Mouse (Mus musculus) hindlimb bud, embryonic 11.5 days (tissue): ENCODE results near the gene Smad5.

Source experiments
- DNase-seq: peaks from one replicate; pipeline ENCODE4 v3.0.0-alpha.2; 2012; ENCODE audit warnings: low read depth, low spot score; ENCODE audit errors: extremely low spot score

The Smad5 gene

DNA sequence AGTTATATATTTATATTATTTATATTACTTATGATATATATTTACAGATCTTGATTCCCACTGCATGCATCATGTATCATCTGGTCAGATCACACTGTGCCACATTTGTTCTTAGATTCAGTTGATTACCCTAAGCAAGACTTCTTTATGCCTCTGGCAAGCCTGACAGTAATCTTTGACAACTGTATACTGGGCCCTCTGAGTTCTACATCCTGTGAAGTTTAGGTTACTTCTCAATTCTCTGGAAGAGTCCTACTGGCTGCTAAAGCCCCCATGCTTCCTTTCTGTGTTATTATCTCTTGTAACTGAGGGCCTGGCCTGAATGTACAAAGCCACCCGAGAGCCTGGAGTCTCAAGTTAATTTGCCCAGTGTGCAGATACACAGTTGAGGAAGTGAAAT is 1.8 kb upstream of the Smad5 start:
- no peak for DNase-seq

GRCm38 (mm10) chr13:56701924-56702323 is 886 bp upstream of the Smad5 start:
- DNase-seq: no peak

DNA sequence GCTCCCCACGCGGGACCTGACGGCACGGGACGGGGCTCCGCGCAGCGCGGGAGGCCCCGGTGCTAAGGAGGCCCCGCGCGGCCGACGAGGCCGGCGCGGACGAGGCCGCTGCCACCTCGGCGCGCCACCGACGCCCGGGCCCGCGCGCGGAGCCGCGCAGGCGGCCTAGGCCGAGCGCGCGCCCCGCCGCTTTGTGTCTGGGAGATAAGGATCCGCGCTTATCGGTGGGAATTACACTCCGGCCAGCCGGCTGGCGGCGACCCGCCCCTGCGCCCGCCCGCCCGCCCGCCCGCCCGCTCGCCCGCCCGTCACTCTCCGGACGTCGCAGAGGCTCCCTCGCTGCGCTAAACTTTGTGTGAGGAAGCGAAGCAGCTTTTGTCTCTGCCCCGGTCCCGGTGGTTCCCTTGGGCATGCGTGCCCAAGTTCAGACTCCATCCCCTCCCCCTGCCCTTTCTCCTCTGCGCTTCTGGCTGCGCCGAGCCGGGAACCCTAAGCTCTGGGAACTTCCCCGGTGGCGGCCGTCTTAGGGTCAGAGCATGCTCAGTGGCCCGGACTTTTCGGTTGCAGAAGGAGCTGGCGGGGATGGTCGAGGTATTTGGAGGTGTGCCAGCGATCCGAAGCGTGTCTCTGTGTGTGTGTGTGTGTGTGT is 536 bp downstream of the Smad5 start:
- DNase-seq: no peak

DNA sequence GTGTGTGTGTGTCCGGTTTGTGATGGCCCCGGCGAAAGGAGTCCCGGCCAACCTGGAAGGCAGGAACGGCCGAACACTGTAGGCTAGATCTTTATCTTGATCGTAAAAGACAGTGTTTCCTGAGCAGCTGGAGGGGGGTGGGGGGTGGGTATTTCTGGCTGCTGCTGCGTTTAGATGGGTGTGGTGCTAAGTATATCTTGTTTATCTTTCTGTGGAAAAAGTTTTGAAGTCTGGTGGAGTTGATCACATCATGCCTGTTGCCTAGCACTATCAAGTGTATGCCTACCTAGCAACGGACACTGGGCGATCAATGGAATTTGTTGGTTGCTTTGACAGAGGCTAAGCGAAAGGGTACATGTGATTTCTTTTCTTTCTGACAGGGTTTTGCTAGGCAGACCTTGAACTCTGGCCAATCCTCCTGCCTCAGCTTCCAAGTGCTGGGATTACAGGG is 1.1 kb downstream of the Smad5 start:
- DNase-seq: no peak

- no peak for DNase-seq
These were observed 1.8 kb downstream of the Smad5 start for GRCm38 (mm10) chr13:56704596-56704995.

DNA sequence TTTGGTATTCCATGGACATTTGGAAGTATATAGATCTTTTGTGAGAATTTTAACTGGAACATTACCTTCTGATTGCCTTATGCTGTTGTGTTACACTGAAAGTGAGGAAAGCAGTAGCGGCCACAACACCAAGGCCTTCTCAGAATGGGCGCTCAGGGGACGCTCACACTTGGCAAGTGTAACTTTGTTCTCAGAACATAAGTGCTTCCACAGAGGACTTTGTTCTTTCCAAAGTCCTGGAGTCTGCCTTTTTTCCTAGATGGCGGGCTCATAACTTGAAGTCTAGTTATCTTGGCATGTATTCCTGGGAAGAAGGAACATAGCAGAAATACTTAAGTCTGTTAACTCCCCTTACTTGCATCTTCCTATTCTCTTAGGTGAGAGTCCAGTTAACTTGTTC is 4.3 kb downstream of the Smad5 start:
- no peak for DNase-seq

- no peak for DNase-seq
These were observed 4.8 kb downstream of the Smad5 start for GRCm38 (mm10) chr13:56707606-56708005.

DNA sequence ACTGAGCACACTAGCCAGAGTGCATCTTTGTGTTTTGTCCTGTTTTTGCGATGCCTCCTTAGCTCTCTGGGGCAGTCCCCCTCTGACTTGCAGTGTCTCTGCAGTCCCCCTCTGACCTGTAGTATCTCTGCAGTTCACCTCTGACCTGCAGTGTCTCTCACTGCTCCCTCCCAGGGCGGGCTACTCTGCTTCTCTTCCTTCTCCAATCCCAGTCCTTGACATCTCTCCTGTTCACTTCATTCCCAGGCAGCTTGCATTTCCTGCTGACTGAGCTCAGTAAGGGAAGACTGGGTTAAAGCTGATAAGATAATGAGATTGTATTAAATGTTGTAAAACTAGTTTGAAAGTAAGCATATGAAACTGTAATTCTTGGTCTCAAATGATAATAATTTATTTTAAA is 7.8 kb downstream of the Smad5 start:
- DNase-seq: no peak

DNA sequence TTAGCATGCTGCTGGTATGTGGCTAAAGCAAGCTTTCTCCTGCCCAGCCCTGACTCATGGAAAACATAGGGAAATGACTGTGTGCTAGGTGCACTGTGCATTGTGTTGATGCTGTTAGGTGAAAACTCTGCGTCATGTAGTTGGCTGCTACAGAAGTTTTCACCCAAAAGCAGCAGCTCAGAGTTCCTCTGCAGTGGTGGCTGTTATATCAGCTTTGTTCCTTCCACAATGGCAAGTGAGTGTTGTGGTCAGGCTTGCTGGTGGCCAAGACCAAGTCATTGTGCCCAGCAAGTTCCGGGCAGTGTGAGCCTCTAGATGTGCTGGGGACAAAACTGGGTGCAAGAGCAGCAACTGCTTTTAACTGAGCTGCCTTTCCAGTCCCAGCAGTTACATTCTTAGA is 9.4 kb downstream of the Smad5 start:
- DNase-seq: no peak

- no peak for DNase-seq
These were observed 23.7 kb downstream of the Smad5 start for GRCm38 (mm10) chr13:56726551-56726950.

- DNase-seq: no peak
These were observed 26.2 kb downstream of the Smad5 start for GRCm38 (mm10) chr13:56729046-56729445.

DNA sequence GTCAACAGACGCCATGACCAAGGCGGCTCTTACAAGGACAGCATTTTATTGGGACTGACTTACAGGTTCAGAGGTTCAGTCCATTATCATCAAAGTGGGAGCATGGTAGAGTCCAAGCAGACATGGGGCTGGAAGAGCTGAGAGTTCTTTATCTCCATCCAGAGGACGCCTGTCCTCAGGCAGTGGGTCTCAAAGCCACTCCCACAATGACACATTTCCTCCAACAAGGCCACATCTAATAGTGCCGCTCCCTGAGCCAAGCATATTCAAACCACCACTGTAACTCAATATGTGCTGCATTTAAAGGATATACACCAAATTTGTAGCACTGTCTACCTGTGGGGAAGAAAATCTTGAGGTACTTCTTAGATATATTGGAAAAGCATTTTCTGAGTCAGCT is 31.8 kb downstream of the Smad5 start:
- DNase-seq: no peak

DNA sequence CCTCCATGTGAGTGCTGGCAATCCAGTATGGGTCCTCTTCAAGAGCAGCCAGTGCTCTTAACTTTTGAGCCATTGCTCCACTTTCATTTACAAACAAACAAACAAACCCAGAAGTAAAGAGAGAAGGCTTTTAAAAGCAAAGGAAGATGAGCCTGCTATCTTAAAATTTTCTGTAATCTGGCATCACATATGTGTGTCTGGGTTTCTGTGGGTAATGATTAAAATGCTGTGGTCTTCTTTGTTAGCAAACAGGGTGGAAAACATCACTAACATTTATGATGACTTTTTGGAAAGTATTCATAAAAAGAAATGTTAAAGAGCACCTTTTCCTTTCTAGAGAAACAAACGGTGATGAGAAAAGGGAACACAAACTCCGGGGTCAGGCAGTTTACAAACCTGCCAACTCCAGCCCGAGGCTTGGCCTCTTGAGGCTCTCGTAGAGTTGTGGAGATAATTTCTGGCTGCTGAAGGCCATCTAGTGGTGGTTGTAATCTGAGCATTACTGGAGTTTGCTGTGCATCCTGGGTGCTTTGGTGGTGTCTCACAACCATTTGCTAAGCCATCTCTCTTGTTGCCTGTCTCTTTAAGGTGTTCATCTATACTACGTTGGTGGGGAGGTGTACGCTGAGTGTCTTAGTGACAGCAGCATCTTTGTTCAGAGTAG is 32.5 kb downstream of the Smad5 start:
- DNase-seq: no peak

- no peak for DNase-seq
These were observed 36.7 kb downstream of the Smad5 start for GRCm38 (mm10) chr13:56739556-56739955.

- no peak for DNase-seq
These were observed 37.7 kb downstream of the Smad5 start for GRCm38 (mm10) chr13:56740496-56740895.

- no peak for DNase-seq
These were observed 38.9 kb downstream of the Smad5 start for GRCm38 (mm10) chr13:56741691-56742090.

GRCm38 (mm10) chr13:56742325-56742901 is 39.6 kb downstream of the Smad5 start:
- no peak for DNase-seq

GRCm38 (mm10) chr13:56746739-56747532 is 44.1 kb downstream of the Smad5 start:
- DNase-seq: no peak

GRCm38 (mm10) chr13:56747554-56747953 is 44.7 kb downstream of the Smad5 start:
- no peak for DNase-seq

DNA sequence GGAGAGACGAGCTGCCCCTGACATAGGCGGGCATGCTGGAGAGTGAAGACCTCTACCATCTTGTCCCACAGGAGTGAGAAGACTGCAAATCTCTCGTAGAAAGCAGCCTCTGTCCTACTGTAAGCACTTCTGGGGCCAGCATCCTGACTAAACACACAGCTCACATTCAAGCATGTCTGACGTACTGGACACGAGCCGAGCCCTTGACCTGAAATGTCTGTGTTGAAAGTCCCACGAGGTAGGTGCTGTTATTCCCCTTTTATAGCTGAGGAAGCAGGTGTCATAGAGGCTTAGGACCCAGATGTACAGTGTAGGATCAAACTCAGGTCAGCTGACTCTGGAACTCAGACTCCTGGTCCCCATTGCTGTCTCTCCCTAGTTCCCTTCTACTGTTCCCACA is 46.6 kb downstream of the Smad5 start:
- no peak for DNase-seq

GRCm38 (mm10) chr13:56751774-56752173 is 49.0 kb downstream of the Smad5 start:
- no peak for DNase-seq
